In the genomic region with DNA sequence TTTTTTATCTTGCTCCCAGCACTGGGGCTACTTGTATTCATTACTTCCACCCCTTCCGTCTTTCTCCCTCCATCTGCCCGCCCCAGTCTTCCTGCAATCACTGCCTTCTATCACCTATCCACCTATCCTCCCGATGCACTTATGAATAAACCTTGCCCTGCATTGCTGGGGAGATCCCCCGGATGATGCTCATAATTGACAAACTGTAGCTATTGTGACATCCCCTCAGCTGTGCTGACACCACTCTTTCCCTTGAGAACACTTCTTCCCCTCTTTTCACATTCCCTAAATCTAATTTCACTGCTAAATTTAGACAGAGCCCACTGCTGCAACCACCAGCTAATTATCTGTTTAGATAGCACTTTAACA, we compare ENCODE assay signal across 8 mouse cellular contexts. TPM values are rescaled to one million over a fixed set of nuclear protein-coding genes. Genes with fewer than 3 reads are reported as not detected.
DNase-seq lines count a peak whose midpoint lies in the region; ATAC-seq lines count a peak whose summit lies in the region.

TSS of gene Nectin3 (minus strand) at position 105 of the 369 bp plus-strand sequence.

- peak within 1 kb of the TSS; percentile 90 for H3K27ac ChIP-seq in forebrain, embryonic 14.5 days (ENCODE audit: low read depth, low read length)
- H3K27ac ChIP-seq in midbrain, embryonic 15.5 days = peak within 1 kb of the TSS; percentile 91

- H3K36me3 ChIP-seq in forebrain, embryonic 14.5 days (ENCODE audit: control insufficient read depth, insufficient read depth, low read length) = no peaks in the 10 kb centered on the region
- H3K36me3 ChIP-seq in midbrain, embryonic 15.5 days (replicated peaks) = no peaks in the 10 kb centered on the region

- peak within 1 kb of the TSS; percentile 93 for H3K9ac ChIP-seq in forebrain, embryonic 14.5 days (ENCODE audit: low read length)
- H3K9ac ChIP-seq in midbrain, embryonic 15.5 days = peak within 1 kb of the TSS; percentile 83

- peak within 1 kb of the TSS; percentile 93 for H3K4me2 ChIP-seq in forebrain, embryonic 14.5 days (ENCODE audit: low read length)
- peak within 1 kb of the TSS; percentile 74 for H3K4me2 ChIP-seq in midbrain, embryonic 15.5 days

- peak; percentile 30 for DNase-seq in kidney, adult 9 months
- DNase-seq in kidney, adult 18-20 months = no peak
- DNase-seq in adrenal gland, adult 2 months = no peak
- peak; percentile 29 for DNase-seq in forebrain, embryonic 14.5 days (ENCODE audit: low spot score)
- no peak for DNase-seq in large intestine, adult 2 months (ENCODE audit: low read depth, low spot score)
- no peak for DNase-seq in embryo, embryonic 10.5 days (ENCODE audit: low spot score)
- no peak for DNase-seq in embryo, embryonic 10 days (ENCODE audit: low spot score)

- no peaks in the 10 kb centered on the region for H3K9me3 ChIP-seq in forebrain, embryonic 14.5 days (replicated peaks; ENCODE audit: control insufficient read depth, low read length)
- H3K9me3 ChIP-seq in midbrain, embryonic 15.5 days = no peaks in the 10 kb centered on the region

- WGBS in forebrain, embryonic 14.5 days = 1% methylated on average over 4 of the region's 4 CpGs
- 6% methylated on average over 4 of the region's 4 CpGs for WGBS in large intestine, adult 2 months
- WGBS in midbrain, embryonic 15.5 days = 3% methylated on average over 4 of the region's 4 CpGs

- peaks cover 4% of the 10 kb centered on the region; the same call in 1 of the 2 replicates for H3K4me1 ChIP-seq in forebrain, embryonic 14.5 days (ENCODE audit: control insufficient read depth, insufficient read depth, low read length)
- peaks cover 28% of the 10 kb centered on the region for H3K4me1 ChIP-seq in midbrain, embryonic 15.5 days

- no peak for ATAC-seq in forebrain, embryonic 14.5 days
- no peak for ATAC-seq in midbrain, embryonic 15.5 days (replicated peaks)

- no peaks in the 10 kb centered on the region for H3K27me3 ChIP-seq in forebrain, embryonic 14.5 days (replicated peaks; ENCODE audit: control insufficient read depth, insufficient read depth, low read length)
- H3K27me3 ChIP-seq in midbrain, embryonic 15.5 days (replicated peaks) = no peaks in the 10 kb centered on the region

- peak within 1 kb of the TSS; percentile 90 for H3K4me3 ChIP-seq in forebrain, embryonic 14.5 days (ENCODE audit: low read depth, low read length)
- H3K4me3 ChIP-seq in midbrain, embryonic 15.5 days = peak within 1 kb of the TSS; percentile 68

RNA-seq across cellular contexts. Expression of gene Nectin3, which starts in this region (rescaled TPM):
- 10 to 100 TPM; 26.4 to 32.5 TPM for total RNA-seq in adrenal gland, adult 2 months (2021)
- 7.7 and 10.9 TPM in 2 replicates for polyA plus RNA-seq in adrenal gland, adult 2 months (2012; rRNA removed)
- polyA plus RNA-seq in forebrain, embryonic 14.5 days (2014; fragmentation: Nextera tagmentation; extraction: Ambion mirVana) = 10.2 and 13.6 TPM in 2 replicates
- polyA plus RNA-seq in large intestine, adult 2 months (2012; rRNA removed) = 19.0 and 28.5 TPM in 2 replicates
- 29.1 and 31.1 TPM in 2 replicates for polyA plus RNA-seq in midbrain, embryonic 15.5 days (2015; fragmentation: Nextera tagmentation; extraction: Ambion mirVana)

Comparison
In these comparisons a context has a peak if more than half of its experiments do, and no peak if none do; other contexts are left out.
1. DNase-seq: peak in kidney, adult 9 months (single experiment) and forebrain, embryonic 14.5 days (single experiment); none in kidney, adult 18-20 months (single experiment), adrenal gland, adult 2 months (single experiment), large intestine, adult 2 months (single experiment), embryo, embryonic 10.5 days (single experiment) and embryo, embryonic 10 days (single experiment).